Mouse (Mus musculus) midbrain, embryonic 13.5 days (tissue): ENCODE measurements at regions not wholly inside any gene's neighbourhood (a gene's known extent, or its start where the extent isn't known, plus 50 kb on each side); places are given as distances from the start of the nearest gene placed in this dataset.
"Not testable (repeated sequence)": the region's sequence is repeated elsewhere in the genome, so short reads cannot be mapped to it uniquely, and the experiment has no call there.

Experiments used
- ATAC-seq: fragments of 200-750 bp; cut with Nextera tagmentation; 2 replicates; pipeline ENCODE4 v1.8.0; 2017; ENCODE audit warnings: mild to moderate bottlenecking, moderate TSS enrichment, moderate library complexity
- H3K27ac ChIP-seq: fragments of 300-500 bp; sonication (generic); 2 replicates; pipeline ENCODE4 v1.5.1; 2015; ENCODE audit warnings: inconsistent platforms, mild to moderate bottlenecking, moderate library complexity
- H3K27me3 ChIP-seq: fragments of 300-500 bp; sonication (generic); 2 replicates; pipeline ENCODE4 v1.6.1; 2015; ENCODE audit warnings: mild to moderate bottlenecking, inconsistent platforms
- H3K36me3 ChIP-seq: fragments of 300-500 bp; sonication (generic); 2 replicates; pipeline ENCODE4 v1.6.1; 2015; ENCODE audit warnings: mild to moderate bottlenecking, inconsistent platforms
- H3K4me1 ChIP-seq: fragments of 300-500 bp; sonication (generic); replicated peaks from 2 replicates; pipeline ENCODE4 v1.6.1; 2015; ENCODE audit warnings: inconsistent platforms
- H3K4me2 ChIP-seq: fragments of 300-500 bp; sonication (generic); replicated peaks from 2 replicates; pipeline ENCODE4 v1.6.1; 2015; ENCODE audit warnings: moderate library complexity, mild to moderate bottlenecking, inconsistent platforms
- H3K4me3 ChIP-seq: fragments of 300-500 bp; sonication (generic); replicated peaks from 2 replicates; pipeline ENCODE4 v1.5.1; 2015; ENCODE audit warnings: mild to moderate bottlenecking, inconsistent platforms
- H3K9ac ChIP-seq: fragments of 300-500 bp; sonication (generic); replicated peaks from 2 replicates; pipeline ENCODE4 v1.6.1; 2015; ENCODE audit warnings: mild to moderate bottlenecking, inconsistent platforms
- H3K9me3 ChIP-seq: fragments of 300-500 bp; sonication (generic); 2 replicates; pipeline ENCODE4 v1.6.1; 2016; ENCODE audit warnings: mild to moderate bottlenecking, inconsistent platforms
- whole genome bisulfite sequencing: fragments of 180-500 bp; shearing (Covaris S2); methylation state at CpG from one replicate; pipeline ENCODE4 v1.1.7; 2015; 5-methylcytosine and 5-hydroxymethylcytosine counted together

DNA sequence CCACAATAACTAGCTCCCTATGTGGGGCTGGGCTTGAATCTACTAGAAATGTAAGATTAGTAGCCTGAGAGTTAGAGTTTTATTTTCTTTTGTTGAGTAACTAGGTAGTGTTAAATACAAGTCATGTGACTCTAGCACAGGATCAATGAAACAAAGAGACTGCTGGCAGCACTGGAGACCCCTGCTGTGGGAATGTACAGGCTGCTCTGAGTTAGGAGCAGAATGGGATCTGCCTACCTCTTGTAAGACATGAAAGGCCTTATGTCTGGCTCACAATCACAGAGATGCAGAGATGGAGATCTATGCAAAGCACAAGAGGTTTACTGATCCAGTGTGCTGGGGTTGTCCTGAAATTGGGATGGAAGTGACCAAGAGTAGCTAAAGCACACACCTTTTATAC, 193.9 kb upstream of the Kcnmb2 start:
- H3K4me3 ChIP-seq, H3K9ac ChIP-seq, H3K27me3 ChIP-seq, H3K9me3 ChIP-seq, H3K4me1 ChIP-seq, H3K27ac ChIP-seq, H3K4me2 ChIP-seq, H3K36me3 ChIP-seq, ATAC-seq: not testable (repeated sequence)

DNA sequence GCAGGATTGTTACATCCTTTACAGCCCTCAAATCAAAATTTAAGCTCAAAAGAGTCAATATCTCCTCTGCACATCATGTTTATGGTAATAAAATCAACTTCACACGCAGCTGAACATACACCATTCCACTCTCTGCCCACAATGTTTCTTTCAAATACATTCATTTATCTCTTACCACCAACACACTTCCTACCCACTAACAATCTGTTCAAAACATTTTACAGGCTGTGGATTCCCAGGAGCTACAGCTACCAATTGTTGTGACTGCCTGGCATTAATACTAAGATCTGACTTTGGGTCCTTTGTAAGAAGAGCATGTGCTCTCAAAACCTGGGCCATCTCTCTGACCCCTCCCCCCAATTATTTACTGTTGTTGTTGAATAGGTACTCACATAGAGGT, 161.0 kb upstream of the Kcnmb2 start:
- H3K9me3 ChIP-seq, result no peaks in the 10 kb centered on the region
- no peaks in the 10 kb centered on the region for H3K4me1 ChIP-seq
- H3K4me2 ChIP-seq, result no peak overlapping the region
- H3K27me3 ChIP-seq, result no peaks in the 10 kb centered on the region
- 59% methylated on average over 1 of the region's 1 CpGs for WGBS
- H3K36me3 ChIP-seq, result no peaks in the 10 kb centered on the region
- no peak overlapping the region for H3K4me3 ChIP-seq
- ATAC-seq, result no peak
- H3K27ac ChIP-seq, result no peak overlapping the region
- no peak overlapping the region for H3K9ac ChIP-seq

DNA sequence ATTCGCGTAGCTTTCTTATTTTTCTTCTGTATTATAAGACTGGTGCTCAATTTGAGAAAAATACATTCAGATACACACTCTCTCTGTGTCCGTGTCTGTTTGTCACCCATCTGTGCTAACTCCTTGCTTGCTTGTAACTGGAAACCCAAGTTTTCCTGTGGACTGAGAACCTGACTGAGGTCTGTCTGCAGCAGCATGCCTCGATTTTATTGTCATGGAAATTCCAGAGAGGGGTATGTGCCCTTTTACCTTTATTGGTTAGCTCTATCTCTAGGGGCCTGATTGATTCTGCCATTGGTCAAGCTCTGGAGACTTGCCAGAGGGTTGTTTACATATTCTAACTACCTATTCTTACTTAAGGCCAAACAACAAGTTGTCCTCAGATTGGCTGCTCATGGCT, 146.4 kb upstream of the Kcnmb2 start:
- Histone ChIP-seq H3K27me3 (no peaks in the 10 kb centered on the region), H3K9ac (no peak overlapping the region), H3K27ac (no peak overlapping the region), H3K36me3 (no peaks in the 10 kb centered on the region), H3K9me3 (no peaks in the 10 kb centered on the region), H3K4me3 (no peak overlapping the region), H3K4me1 (no peaks in the 10 kb centered on the region), H3K4me2 (no peak overlapping the region)
- WGBS, result 92% methylated on average over 4 of the region's 4 CpGs
- no peak for ATAC-seq

DNA sequence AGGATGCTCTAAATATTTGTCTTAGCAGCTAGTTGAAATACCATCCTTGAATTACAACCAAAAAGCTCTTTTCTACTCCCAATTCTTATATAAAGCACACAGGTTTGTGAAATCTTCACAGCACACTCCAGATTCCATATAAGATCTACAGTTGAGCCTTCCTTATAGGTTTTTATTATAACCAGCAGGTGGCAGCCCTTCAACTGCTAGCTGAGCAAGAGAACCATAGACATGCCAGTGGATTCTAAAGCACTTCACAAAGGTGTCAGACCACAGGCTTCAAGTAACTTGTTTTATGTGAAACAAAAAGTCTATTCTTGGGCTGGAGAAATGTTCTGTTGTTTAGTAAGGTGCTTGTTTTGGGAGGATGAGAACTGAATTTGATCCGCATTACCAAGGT, 133.1 kb upstream of the Kcnmb2 start:
- Histone ChIP-seq H3K9me3 (no peaks in the 10 kb centered on the region), H3K27me3 (no peaks in the 10 kb centered on the region), H3K4me3 (no peak overlapping the region), H3K9ac (no peak overlapping the region), H3K36me3 (no peaks in the 10 kb centered on the region), H3K4me1 (no peaks in the 10 kb centered on the region), H3K4me2 (no peak overlapping the region), H3K27ac (no peak overlapping the region)
- 90% methylated on average over 1 of the region's 1 CpGs for WGBS
- ATAC-seq, result no peak

DNA sequence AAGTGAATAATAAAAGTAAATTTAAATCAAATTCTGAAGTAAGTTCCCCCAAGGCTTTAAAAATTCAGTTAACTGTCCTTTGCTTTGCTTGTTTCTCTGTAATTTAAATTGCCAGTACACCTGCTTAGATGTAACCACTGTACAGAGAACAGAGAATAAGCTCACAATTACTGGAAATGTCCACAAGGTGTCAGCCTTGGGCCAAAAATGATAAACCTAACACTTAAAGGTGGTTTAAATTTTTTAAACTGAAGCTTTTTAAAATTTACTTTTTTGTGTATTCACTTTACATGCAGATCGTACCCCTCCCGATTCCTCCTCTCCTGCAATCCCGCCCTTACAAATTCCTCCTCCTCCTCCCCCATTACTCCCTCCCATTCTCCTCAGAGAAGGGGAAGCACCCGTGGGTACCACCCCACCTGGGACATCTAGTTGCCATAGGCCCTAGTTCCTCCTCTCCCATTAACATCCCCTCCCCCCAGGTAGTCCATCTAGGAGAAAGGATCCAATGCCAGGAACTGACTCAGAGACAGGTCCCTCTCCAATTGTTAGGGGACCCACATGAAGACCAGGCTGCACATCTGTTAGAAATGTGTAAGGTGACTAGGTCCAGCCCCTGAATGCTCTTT, 111.9 kb upstream of the Kcnmb2 start:
- H3K27me3 ChIP-seq, result no peaks in the 10 kb centered on the region
- peak; percentile 82 for ATAC-seq
- H3K4me3 ChIP-seq, result no peak overlapping the region
- no peak overlapping the region for H3K9ac ChIP-seq
- no peaks in the 10 kb centered on the region for H3K36me3 ChIP-seq
- no peak overlapping the region for H3K4me2 ChIP-seq
- no peaks in the 10 kb centered on the region for H3K9me3 ChIP-seq
- H3K4me1 ChIP-seq, result 0 out of 2 replicates have a peak, but pooled peaks cover 2% of the 10 kb centered on the region
- H3K27ac ChIP-seq, result no peak overlapping the region
- WGBS, result 32% methylated on average over 4 of the region's 4 CpGs

DNA sequence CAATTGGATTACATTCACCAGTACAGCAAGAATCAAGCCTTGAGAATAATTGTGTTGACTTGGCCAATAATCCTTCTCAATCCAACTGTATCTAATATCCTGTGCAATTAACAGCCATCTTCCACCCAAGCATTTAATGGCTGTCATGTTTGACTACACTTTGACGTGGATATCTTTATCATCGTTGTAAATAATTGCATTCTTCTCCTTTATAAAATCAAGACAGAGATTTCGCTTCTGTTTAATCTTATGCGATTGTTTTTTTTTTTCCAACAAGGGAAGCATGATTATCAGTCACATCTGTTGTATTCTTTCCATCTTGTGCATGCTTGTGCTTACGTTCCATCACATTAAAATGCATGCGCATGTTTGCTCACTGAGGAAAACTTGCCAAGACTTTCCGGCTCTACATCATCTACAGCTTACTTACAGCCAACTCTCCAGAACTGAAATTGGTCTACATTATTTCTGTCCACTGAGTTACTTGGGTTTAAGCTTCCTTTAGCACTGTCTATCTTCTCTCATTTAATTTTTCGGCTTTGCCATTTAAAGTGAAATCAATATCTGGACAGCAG, 108.8 kb upstream of the Kcnmb2 start:
- 87% methylated on average over 8 of the region's 8 CpGs for WGBS
- Histone ChIP-seq H3K36me3 (no peaks in the 10 kb centered on the region), H3K4me1 (0 out of 2 replicates have a peak, but pooled peaks cover 2% of the 10 kb centered on the region), H3K4me3 (no peak overlapping the region), H3K4me2 (no peak overlapping the region), H3K27ac (no peak overlapping the region), H3K9me3 (no peaks in the 10 kb centered on the region), H3K27me3 (no peaks in the 10 kb centered on the region), H3K9ac (no peak overlapping the region)
- no peak for ATAC-seq

DNA sequence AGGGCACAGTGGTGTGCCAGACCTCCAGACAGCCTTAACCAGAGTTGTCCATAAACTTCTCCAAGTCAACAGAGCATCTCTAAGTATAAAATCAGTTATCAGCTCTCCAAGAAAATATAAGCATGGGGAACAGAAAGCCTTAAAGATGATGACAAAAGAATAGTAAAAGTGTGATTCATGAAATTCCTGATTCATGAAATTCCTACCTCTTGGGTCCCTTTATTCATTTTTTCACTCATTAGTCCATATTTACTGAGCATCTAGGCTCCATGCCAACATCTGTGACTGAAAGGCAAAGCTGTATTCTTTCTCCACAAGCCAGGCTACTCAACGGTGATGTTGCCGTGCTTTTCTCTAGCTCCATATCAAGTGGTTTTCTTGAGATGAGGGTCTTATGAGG, 105.7 kb upstream of the Kcnmb2 start:
- no peak for ATAC-seq

DNA sequence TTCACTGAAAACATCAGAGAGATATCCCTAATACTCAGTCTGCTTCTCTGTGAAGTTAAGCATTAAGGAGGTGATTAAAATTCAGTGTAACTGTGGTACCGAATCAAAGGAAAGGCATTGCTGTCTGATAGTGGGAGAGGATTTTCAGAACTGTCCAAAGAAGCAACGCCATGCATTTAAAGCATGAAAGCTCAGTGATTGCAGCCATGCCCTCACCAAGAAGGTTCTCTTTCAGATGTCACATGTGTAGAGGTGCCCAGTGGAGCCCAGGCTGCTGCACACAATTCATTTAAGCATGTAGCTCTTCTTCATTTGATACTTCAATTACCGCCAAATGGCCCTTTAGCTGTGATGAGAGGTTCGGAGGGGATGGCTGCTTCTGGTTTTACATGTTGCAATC, 103.1 kb upstream of the Kcnmb2 start:
- 83% methylated on average over 4 of the region's 4 CpGs for WGBS
- Histone ChIP-seq H3K27ac (no peak overlapping the region), H3K4me1 (no peaks in the 10 kb centered on the region), H3K36me3 (no peaks in the 10 kb centered on the region), H3K9me3 (no peaks in the 10 kb centered on the region), H3K27me3 (no peaks in the 10 kb centered on the region), H3K4me3 (no peak overlapping the region), H3K4me2 (no peak overlapping the region), H3K9ac (no peak overlapping the region)
- ATAC-seq, result no peak

More for the DNA sequence above, 105.7 kb upstream of the Kcnmb2 start:
- Histone ChIP-seq H3K27me3 (no peaks in the 10 kb centered on the region), H3K4me1 (no peaks in the 10 kb centered on the region), H3K9ac (no peak overlapping the region), H3K4me2 (no peak overlapping the region), H3K9me3 (no peaks in the 10 kb centered on the region), H3K4me3 (no peak overlapping the region), H3K36me3 (no peaks in the 10 kb centered on the region), H3K27ac (no peak overlapping the region)
- 93% methylated on average over 2 of the region's 2 CpGs for WGBS

DNA sequence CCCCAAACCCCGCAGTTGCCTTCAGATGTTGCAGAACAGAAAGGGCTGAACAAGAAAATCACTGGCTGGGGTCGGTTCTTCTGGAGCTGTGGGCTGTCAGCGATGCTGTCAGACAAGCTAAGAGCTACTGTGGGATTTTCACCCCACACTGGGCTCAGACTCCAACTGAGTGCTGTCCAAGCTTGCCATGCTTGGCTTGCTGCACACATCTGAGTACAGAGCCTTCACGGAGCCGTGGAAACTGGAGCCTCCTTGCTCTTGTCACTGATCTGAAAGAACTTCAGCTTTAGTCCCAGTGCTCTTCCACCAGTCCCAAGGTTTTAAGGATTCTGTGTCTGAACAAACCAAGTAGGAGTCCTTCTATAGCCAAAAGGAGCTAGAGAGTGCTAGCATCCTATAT, 98.3 kb upstream of the Kcnmb2 start:
- no peak for ATAC-seq
- H3K4me1 ChIP-seq, result no peaks in the 10 kb centered on the region
- WGBS, result 58% methylated on average over 5 of the region's 5 CpGs
- no peak overlapping the region for H3K4me2 ChIP-seq
- no peaks in the 10 kb centered on the region for H3K36me3 ChIP-seq
- no peak overlapping the region for H3K9ac ChIP-seq
- no peaks in the 10 kb centered on the region for H3K27me3 ChIP-seq
- no peak overlapping the region for H3K27ac ChIP-seq
- H3K9me3 ChIP-seq, result no peaks in the 10 kb centered on the region
- no peak overlapping the region for H3K4me3 ChIP-seq

DNA sequence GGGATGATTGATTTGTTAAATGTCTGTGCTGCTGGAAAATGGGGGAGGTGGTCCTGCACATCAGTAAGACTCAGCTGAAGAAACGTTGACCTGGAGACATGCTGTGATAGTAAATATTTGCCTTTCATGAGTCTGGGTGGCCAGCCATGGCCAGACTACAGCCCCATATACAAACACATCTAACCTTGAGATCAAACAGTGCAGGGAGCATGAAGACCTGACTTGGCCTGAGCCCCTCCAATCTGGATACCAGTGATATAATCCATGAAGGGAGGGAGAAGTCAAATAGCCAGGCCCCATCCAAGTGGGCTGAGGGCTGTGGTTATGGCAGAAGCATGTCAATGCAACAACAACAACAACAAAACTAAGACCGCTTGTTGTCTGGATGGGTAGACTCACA, 94.6 kb upstream of the Kcnmb2 start:
- ATAC-seq, result no peak
- Histone ChIP-seq H3K4me2 (no peak overlapping the region), H3K36me3 (no peaks in the 10 kb centered on the region), H3K4me1 (no peaks in the 10 kb centered on the region), H3K9me3 (no peaks in the 10 kb centered on the region), H3K27me3 (no peaks in the 10 kb centered on the region), H3K4me3 (no peak overlapping the region), H3K9ac (no peak overlapping the region), H3K27ac (no peak overlapping the region)
- WGBS, result 77% methylated on average over 2 of the region's 2 CpGs

DNA sequence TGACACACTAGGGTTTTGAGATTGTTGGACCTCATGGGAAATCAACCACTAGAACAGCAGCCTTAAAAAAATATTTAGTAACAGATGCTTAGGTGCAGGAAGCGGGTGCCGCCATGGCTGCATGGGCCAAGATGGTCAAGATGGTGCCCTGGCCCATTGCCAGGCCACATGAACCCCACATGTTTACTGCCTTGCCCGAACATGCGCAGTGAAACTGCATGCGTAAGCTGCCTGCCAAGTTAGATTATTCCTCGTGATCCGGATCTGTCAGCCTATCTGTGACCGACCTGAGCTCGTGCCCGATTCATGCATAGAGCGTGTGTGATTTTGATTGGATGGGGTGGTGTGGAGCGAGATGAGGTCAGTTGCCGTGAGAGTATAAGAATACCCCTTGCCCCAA, 93.2 kb upstream of the Kcnmb2 start:
- H3K4me1 ChIP-seq, result not testable (repeated sequence)

DNA sequence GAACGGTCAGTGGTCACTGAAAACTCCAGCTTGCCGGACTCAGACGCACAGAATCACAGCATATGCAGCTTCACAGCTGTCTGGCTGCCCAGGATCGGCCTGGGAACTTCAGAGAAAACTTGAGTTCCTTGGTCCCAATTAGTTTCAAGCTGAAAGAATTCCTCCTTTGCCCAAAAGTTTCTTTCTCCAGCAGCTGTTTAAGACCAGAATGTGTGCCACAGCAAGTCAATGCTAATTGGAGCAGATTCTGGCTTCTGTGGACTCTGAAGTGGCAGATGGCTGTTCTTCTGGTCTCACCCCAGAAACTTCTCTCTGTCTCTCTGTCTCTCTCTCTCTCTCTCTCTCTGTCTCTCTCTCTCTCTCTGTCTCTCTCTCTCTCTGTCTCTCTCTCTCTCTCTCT, 91.1 kb upstream of the Kcnmb2 start:
- H3K9me3 ChIP-seq, result no peaks in the 10 kb centered on the region
- no peak for ATAC-seq
- H3K4me2 ChIP-seq, result no peak overlapping the region
- H3K27me3 ChIP-seq, result no peaks in the 10 kb centered on the region
- no peak overlapping the region for H3K27ac ChIP-seq
- no peak overlapping the region for H3K9ac ChIP-seq
- H3K4me1 ChIP-seq, result no peaks in the 10 kb centered on the region
- no peaks in the 10 kb centered on the region for H3K36me3 ChIP-seq
- no peak overlapping the region for H3K4me3 ChIP-seq
- 81% methylated on average over 4 of the region's 4 CpGs for WGBS

More for the DNA sequence above, 93.2 kb upstream of the Kcnmb2 start:
- 96% methylated on average over 13 of the region's 13 CpGs for WGBS
- H3K27ac ChIP-seq, H3K4me2 ChIP-seq, H3K36me3 ChIP-seq, H3K9me3 ChIP-seq, ATAC-seq, H3K27me3 ChIP-seq, H3K9ac ChIP-seq, H3K4me3 ChIP-seq: not testable (repeated sequence)

DNA sequence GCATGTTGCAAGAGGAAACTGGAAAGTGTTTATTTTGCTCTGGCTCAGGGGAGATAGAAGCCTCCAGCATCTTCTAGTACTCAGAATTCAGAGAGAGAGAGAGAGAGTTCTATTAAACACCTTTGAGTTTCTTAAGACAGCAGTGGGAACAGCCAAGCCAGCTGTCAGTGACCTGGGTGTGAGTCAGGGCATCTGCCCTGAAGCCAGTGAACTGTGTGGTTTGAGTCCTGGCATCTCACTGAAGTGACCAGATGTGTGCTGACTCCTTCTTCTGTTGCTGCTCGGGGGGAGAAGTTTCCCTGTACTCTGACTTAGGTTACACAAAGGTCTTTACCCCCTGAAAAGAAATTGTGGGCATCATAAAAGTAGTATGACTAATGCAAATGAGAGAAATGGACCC, 70.4 kb upstream of the Kcnmb2 start:
- H3K4me3 ChIP-seq, result no peak overlapping the region
- H3K9ac ChIP-seq, result no peak overlapping the region
- H3K36me3 ChIP-seq, result no peaks in the 10 kb centered on the region
- no peak overlapping the region for H3K4me2 ChIP-seq
- H3K27ac ChIP-seq, result no peak overlapping the region
- ATAC-seq, result no peak
- no peaks in the 10 kb centered on the region for H3K9me3 ChIP-seq
- no peaks in the 10 kb centered on the region for H3K27me3 ChIP-seq
- H3K4me1 ChIP-seq, result no peaks in the 10 kb centered on the region
- WGBS, result 54% methylated on average over 1 of the region's 1 CpGs
